Mouse (Mus musculus) heart, adult 2 months (tissue): Measurements from ENCODE around the gene Per2.

Source experiments
- CTCF ChIP-seq: fragments of 200-600 bp; IDR thresholded peaks from 2 replicates; pipeline ENCODE4 v1.8.1; 2022; ENCODE audit warnings: antibody characterized with exemption, mild to moderate bottlenecking, moderate library complexity
- EP300 ChIP-seq: fragments of 200-500 bp; IDR thresholded peaks from 2 replicates; pipeline ENCODE4 v1.6.1; 2011; ENCODE audit warnings: low read depth, low read length, control low read depth; ENCODE audit not compliant: insufficient read depth

- TF ChIP-seq CTCF, result no peak
- no peak for TF ChIP-seq EP300
Measured at GRCm38 (mm10) chr1:91498579-91498978, 39.5 kb upstream of the Per2 start.
